Mouse (Mus musculus) erythroblast, embryonic 14.5 days (primary cell): ENCODE measurements around the gene Anxa4.

ENCODE experiments used
- GATA1 ChIP-seq: IDR thresholded peaks from 2 replicates; pipeline ENCODE4 v1.6.1; 2012; ENCODE audit warnings: low read length, inconsistent platforms, mixed read lengths
- TAL1 ChIP-seq: IDR thresholded peaks from 3 replicates; pipeline ENCODE4 v1.6.1; 2012; ENCODE audit warnings: low read length, inconsistent platforms, mixed read lengths

- TF ChIP-seq GATA1, result no peak
- no peak for TF ChIP-seq TAL1
Measured at GRCm38 (mm10) chr6:86827432-86827831, 34.0 kb upstream of the Anxa4 start.
